In genomic region chr6:45988051-45988450, GRCm38 (mm10) we compare ENCODE assay signal across 29 mouse cellular contexts.
A peak's percentile ranks its signal among the peaks of the same experiment; 100 is the strongest.
DNase-seq lines count a peak whose midpoint lies in the region; ATAC-seq lines count a peak whose summit lies in the region.
"Had no signal": no experiment of that assay in that cellular context is flagged by ENCODE, and none has a peak within 500 bp of the region (broad histone marks: within the 10 kb centered on the region; RNA-seq: fewer than 3 reads in every experiment).

No protein-coding gene starts in this region.

- no peaks in the 10 kb centered on the region for H3K9me3 ChIP-seq in heart, embryonic 12.5 days (replicated peaks)
- H3K9me3 ChIP-seq: embryonic facial prominence, embryonic 12.5 days; embryonic facial prominence, embryonic 15.5 days; G1E; heart, embryonic 10.5 days; hindbrain, embryonic 10.5 days; hindbrain, embryonic 13.5 days had no signal

- no peaks in the 10 kb centered on the region for H3K4me1 ChIP-seq in heart, embryonic 12.5 days (replicated peaks)
- H3K4me1 ChIP-seq: embryonic facial prominence, embryonic 12.5 days; embryonic facial prominence, embryonic 15.5 days; heart, embryonic 10.5 days; hindbrain, embryonic 10.5 days; hindbrain, embryonic 13.5 days had no signal

- no peaks in the 10 kb centered on the region for H3K36me3 ChIP-seq in heart, embryonic 12.5 days
- H3K36me3 ChIP-seq: embryonic facial prominence, embryonic 12.5 days; embryonic facial prominence, embryonic 15.5 days; G1E; heart, embryonic 10.5 days; hindbrain, embryonic 10.5 days; hindbrain, embryonic 13.5 days had no signal

- H3K4me2 ChIP-seq in heart, embryonic 12.5 days = no peak overlapping the region
- H3K4me2 ChIP-seq: embryonic facial prominence, embryonic 12.5 days; embryonic facial prominence, embryonic 15.5 days; hindbrain, embryonic 13.5 days had no signal

- H3K27me3 ChIP-seq in heart, embryonic 12.5 days (replicated peaks) = no peaks in the 10 kb centered on the region
- H3K27me3 ChIP-seq: CH12.LX; embryonic facial prominence, embryonic 12.5 days; embryonic facial prominence, embryonic 15.5 days; hindbrain, embryonic 13.5 days had no signal

- H3K27ac ChIP-seq in heart, embryonic 12.5 days (ENCODE audit: poor library complexity, severe bottlenecking) = no peak overlapping the region
- H3K27ac ChIP-seq: embryonic facial prominence, embryonic 12.5 days; embryonic facial prominence, embryonic 15.5 days; heart, adult 2 months; heart, embryonic 10.5 days; hindbrain, embryonic 10.5 days; hindbrain, embryonic 13.5 days had no signal

- no peak for ATAC-seq in heart, embryonic 12.5 days (ENCODE audit: insufficient number of reproducible peaks, low FRiP score)
- ATAC-seq in activated CD4-positive, CD25-positive, alpha-beta regulatory T cell, adult 4 months = no peak
- ATAC-seq: forebrain, embryonic 14.5 days; hindbrain, embryonic 16.5 days; inflammation-experienced regulatory T-cells, adult 6 months had no signal

- peak; percentile 22 for DNase-seq in layer of hippocampus, adult 11-12 months (ENCODE audit: low spot score)
- DNase-seq in layer of hippocampus, postnatal 25 days (ENCODE audit: extremely low spot score in 1 of 2, low spot score in 1 of 2) = no peak
- DNase-seq in Muller cell, postnatal 12 days (ENCODE audit: inconsistent ontology term) = peak; percentile 48
- DNase-seq in layer of hippocampus, adult 18-20 months (ENCODE audit: low spot score in 2 of 2) = peak; percentile 8 to 67
- DNase-seq in layer of hippocampus, adult 9-11 months = peak; percentile 52
- DNase-seq in kidney, adult 8-10 months = no peak
- DNase-seq: adrenal gland, postnatal 10 days; adrenal gland, postnatal 36 days; B cell, adult 2 months; cerebellum, adult 11 months; cerebellum, adult 2 months; cerebellum, adult 9-11 months; cerebellum, postnatal 25 days; gastrocnemius, postnatal 10 days; gastrocnemius, postnatal 36 days; heart, adult 2 months; heart, postnatal 36 days had no signal

- H3K4me3 ChIP-seq in heart, embryonic 12.5 days = no peak overlapping the region
- H3K4me3 ChIP-seq: embryonic facial prominence, embryonic 12.5 days; embryonic facial prominence, embryonic 15.5 days; heart, adult 2 months; heart, embryonic 10.5 days; hindbrain, embryonic 10.5 days; hindbrain, embryonic 13.5 days had no signal

- WGBS in heart, embryonic 12.5 days = 85% methylated on average over 3 of the region's 3 CpGs

- no peak overlapping the region for H3K9ac ChIP-seq in heart, embryonic 12.5 days
- H3K9ac ChIP-seq: embryonic facial prominence, embryonic 12.5 days; embryonic facial prominence, embryonic 15.5 days; hindbrain, embryonic 13.5 days had no signal

Comparison
In these comparisons a context has a peak if more than half of its experiments do, and no peak if none do; other contexts are left out.
1. DNase-seq: peak in layer of hippocampus, adult 11-12 months (single experiment), Muller cell, postnatal 12 days (single experiment), layer of hippocampus, adult 18-20 months (2 of 2) and layer of hippocampus, adult 9-11 months (single experiment); none in layer of hippocampus, postnatal 25 days (0 of 2) and kidney, adult 8-10 months (0 of 2).